In the genomic region with DNA sequence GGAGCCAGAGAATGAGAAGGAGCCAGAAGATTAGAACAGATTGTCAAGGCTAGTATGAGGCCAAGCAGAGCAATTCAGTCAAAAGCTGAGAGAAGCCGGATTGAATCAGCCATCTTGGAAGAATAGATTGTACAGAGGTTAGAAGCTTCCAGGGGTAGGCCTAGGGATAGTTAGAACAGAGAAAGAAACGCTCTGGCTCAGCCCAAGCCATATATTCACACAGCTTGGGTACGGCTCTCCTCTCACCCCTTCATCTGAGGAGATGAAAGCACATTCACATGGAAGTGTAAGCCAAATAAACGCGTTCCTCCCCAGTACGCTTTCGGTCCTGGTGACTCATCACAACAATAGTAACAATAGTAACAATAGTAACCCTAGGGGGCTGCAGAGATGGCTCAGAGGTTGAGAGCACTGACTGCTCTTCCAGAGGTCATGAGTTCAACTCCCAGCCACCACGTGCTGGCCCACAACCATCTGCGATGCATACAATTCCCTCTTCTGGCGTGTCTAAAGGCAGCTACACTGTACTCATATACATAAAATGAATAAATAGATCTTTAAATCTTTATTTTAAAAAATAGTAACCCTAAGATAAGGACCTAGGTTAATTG, we compare ENCODE assay signal across 8 mouse cellular contexts. TPM values are rescaled to one million over a fixed set of nuclear protein-coding genes. Genes with fewer than 3 reads are reported as not detected.
DNase-seq lines count a peak whose midpoint lies in the region; ATAC-seq and TF ChIP-seq lines count a peak whose summit lies in the region.

No protein-coding gene starts in this region.

- no peaks in the 10 kb centered on the region for H3K27me3 ChIP-seq in kidney, postnatal 0 days (ENCODE audit: insufficient read depth, low read length)
- no peaks in the 10 kb centered on the region for H3K27me3 ChIP-seq in hindbrain, embryonic 15.5 days
- no peaks in the 10 kb centered on the region for H3K27me3 ChIP-seq in midbrain, postnatal 0 days (ENCODE audit: insufficient read depth, low read length)

- H3K27ac ChIP-seq in kidney, postnatal 0 days = no peak overlapping the region; the same call in 1 of the 2 replicates
- H3K27ac ChIP-seq in brown adipose tissue, adult 24 weeks (replicated peaks; ENCODE audit: low read depth, low read length) = peak overlapping the region; percentile 15; the same call in 1 of the 2 replicates
- H3K27ac ChIP-seq in hindbrain, embryonic 15.5 days (replicated peaks) = peak overlapping the region; percentile 93
- no peak overlapping the region for H3K27ac ChIP-seq in midbrain, postnatal 0 days (ENCODE audit: low read depth, low read length)

- peak overlapping the region; percentile 83 for H3K4me2 ChIP-seq in kidney, postnatal 0 days (ENCODE audit: low read length)
- peak overlapping the region; percentile 90 for H3K4me2 ChIP-seq in hindbrain, embryonic 15.5 days
- H3K4me2 ChIP-seq in midbrain, postnatal 0 days (ENCODE audit: low read depth, low read length, poor library complexity, severe bottlenecking) = peak overlapping the region; percentile 82

- ATAC-seq in kidney, postnatal 0 days (replicated peaks; ENCODE audit: low FRiP score, low read depth) = no peak
- no peak for ATAC-seq in hindbrain, embryonic 15.5 days (ENCODE audit: low FRiP score, low read depth)
- ATAC-seq in midbrain, postnatal 0 days (ENCODE audit: low FRiP score) = no peak
- ATAC-seq in erythroid progenitor cell, adult 5-6 weeks (replicated peaks; ENCODE audit: low FRiP score, poor library complexity, severe bottlenecking) = no peak

- H3K4me3 ChIP-seq in kidney, postnatal 0 days (replicated peaks; ENCODE audit: low read depth, low read length) = peak overlapping the region; percentile 77
- peak overlapping the region; percentile 82; the same call in 1 of the 2 replicates for H3K4me3 ChIP-seq in brown adipose tissue, adult 24 weeks (ENCODE audit: insufficient read depth, low read depth, low read length)
- peak overlapping the region; percentile 78 for H3K4me3 ChIP-seq in hindbrain, embryonic 15.5 days
- H3K4me3 ChIP-seq in midbrain, postnatal 0 days (ENCODE audit: low read depth, low read length) = peak overlapping the region; percentile 75

- peak; percentile 18 for DNase-seq in kidney, postnatal 0 days (ENCODE audit: low spot score)
- DNase-seq in kidney, postnatal 14 days = no peak
- no peak for DNase-seq in midbrain, postnatal 0 days (ENCODE audit: low spot score)
- no peak for DNase-seq in spleen, postnatal 4 days (ENCODE audit: low spot score in 2 of 2)
- DNase-seq in gastrocnemius, postnatal 10 days = no peak

- TF ChIP-seq CTCF in kidney, postnatal 0 days (IDR thresholded peaks at IDR 0.05; ENCODE audit: low read depth) = no peak
- no peak for TF ChIP-seq CTCF in midbrain, postnatal 0 days (IDR thresholded peaks at IDR 0.05)

- peaks cover 15% of the 10 kb centered on the region; the same call in 1 of the 2 replicates for H3K36me3 ChIP-seq in kidney, postnatal 0 days (ENCODE audit: insufficient read depth, low read length)
- peaks cover 17% of the 10 kb centered on the region for H3K36me3 ChIP-seq in hindbrain, embryonic 15.5 days
- peaks cover 21% of the 10 kb centered on the region for H3K36me3 ChIP-seq in midbrain, postnatal 0 days (ENCODE audit: insufficient read depth, low read length)

- no peaks in the 10 kb centered on the region for H3K9me3 ChIP-seq in kidney, postnatal 0 days (replicated peaks; ENCODE audit: low read length)
- no peaks in the 10 kb centered on the region for H3K9me3 ChIP-seq in hindbrain, embryonic 15.5 days
- no peaks in the 10 kb centered on the region for H3K9me3 ChIP-seq in midbrain, postnatal 0 days (ENCODE audit: low read length)

- H3K9ac ChIP-seq in kidney, postnatal 0 days (ENCODE audit: low read depth, low read length) = 0 out of 2 replicates have a peak overlapping the region, but pooled peaks have one; percentile 31
- peak overlapping the region; percentile 83 for H3K9ac ChIP-seq in hindbrain, embryonic 15.5 days
- H3K9ac ChIP-seq in midbrain, postnatal 0 days (replicated peaks; ENCODE audit: low read length, poor library complexity, severe bottlenecking) = peak overlapping the region; percentile 78

- WGBS in kidney, postnatal 0 days = 26% methylated on average over 10 of the region's 10 CpGs
- 13% methylated on average over 10 of the region's 10 CpGs for WGBS in hindbrain, embryonic 15.5 days
- 21% methylated on average over 10 of the region's 10 CpGs for WGBS in midbrain, postnatal 0 days

- peaks cover 7% of the 10 kb centered on the region for H3K4me1 ChIP-seq in kidney, postnatal 0 days (replicated peaks; ENCODE audit: insufficient read depth, low read length)
- peaks cover 2% of the 10 kb centered on the region; the same call in 1 of the 2 replicates for H3K4me1 ChIP-seq in brown adipose tissue, adult 24 weeks (ENCODE audit: control insufficient read depth, insufficient read depth, insufficient read length, low read length)
- peaks cover 37% of the 10 kb centered on the region for H3K4me1 ChIP-seq in hindbrain, embryonic 15.5 days (replicated peaks)
- H3K4me1 ChIP-seq in midbrain, postnatal 0 days (ENCODE audit: insufficient read depth, low read length) = peaks cover 7% of the 10 kb centered on the region; the same call in 1 of the 2 replicates

RNA-seq across cellular contexts. Expression of a gene that starts 0.7 kb away (rescaled TPM):
- polyA plus RNA-seq in kidney, postnatal 0 days (2015; fragmentation: Nextera tagmentation; extraction: Ambion mirVana) = 140 and 145 TPM in 2 replicates
- 40.0 and 49.0 TPM in 2 replicates for polyA plus RNA-seq in brown adipose tissue, adult 24 weeks (2012; ENCODE audit: insufficient read depth, insufficient read length, missing spikeins)
- 139 and 143 TPM in 2 replicates for polyA plus RNA-seq in hindbrain, embryonic 15.5 days (2015; fragmentation: Nextera tagmentation; extraction: Ambion mirVana)
- 50.2 and 160 TPM in 2 replicates for total RNA-seq in midbrain, postnatal 0 days (2014; rRNA removed)
- polyA plus RNA-seq in midbrain, postnatal 0 days (2015; fragmentation: Nextera tagmentation; extraction: Ambion mirVana) = 143 and 146 TPM in 2 replicates
- 9.2 and 21.3 TPM in 2 replicates for total RNA-seq in erythroid progenitor cell, adult 5-6 weeks (2015; ENCODE audit: low replicate concordance)
- total RNA-seq in erythroid progenitor cell, adult 5-6 weeks (2017; ENCODE audit: low replicate concordance) = 5.1 and 46.8 TPM in 2 replicates
- total RNA-seq in gastrocnemius, postnatal 10 days (2021) = 10 to 100 TPM; 53.6 to 54.4 TPM

RNA-seq across cellular contexts. Expression of a gene that starts 1.0 kb away (rescaled TPM):
- 7.1 and 9.0 TPM in 2 replicates for polyA plus RNA-seq in kidney, postnatal 0 days (2015; fragmentation: Nextera tagmentation; extraction: Ambion mirVana)
- polyA plus RNA-seq in brown adipose tissue, adult 24 weeks (2012; ENCODE audit: insufficient read depth, insufficient read length, missing spikeins) = 4.0 and 5.8 TPM in 2 replicates
- polyA plus RNA-seq in hindbrain, embryonic 15.5 days (2015; fragmentation: Nextera tagmentation; extraction: Ambion mirVana) = 16.2 and 16.7 TPM in 2 replicates
- 21.7 and 25.0 TPM in 2 replicates for total RNA-seq in midbrain, postnatal 0 days (2014; rRNA removed)
- polyA plus RNA-seq in midbrain, postnatal 0 days (2015; fragmentation: Nextera tagmentation; extraction: Ambion mirVana) = 10.9 and 11.1 TPM in 2 replicates
- total RNA-seq in erythroid progenitor cell, adult 5-6 weeks (2015; ENCODE audit: low replicate concordance) = 0.84 and 1.4 TPM in 2 replicates
- total RNA-seq in erythroid progenitor cell, adult 5-6 weeks (2017; ENCODE audit: low replicate concordance) = 1.9 and 3.2 TPM in 2 replicates
- total RNA-seq in gastrocnemius, postnatal 10 days (2021) = 1 to 10 TPM; 4.2 to 6.1 TPM

RNA-seq across cellular contexts. Expression of a gene that starts 13.0 kb away (rescaled TPM):
- 13.1 and 14.6 TPM in 2 replicates for polyA plus RNA-seq in kidney, postnatal 0 days (2015; fragmentation: Nextera tagmentation; extraction: Ambion mirVana)
- polyA plus RNA-seq in brown adipose tissue, adult 24 weeks (2012; ENCODE audit: insufficient read depth, insufficient read length, missing spikeins) = 8.5 and 10.0 TPM in 2 replicates
- 104 and 108 TPM in 2 replicates for polyA plus RNA-seq in hindbrain, embryonic 15.5 days (2015; fragmentation: Nextera tagmentation; extraction: Ambion mirVana)
- total RNA-seq in midbrain, postnatal 0 days (2014; rRNA removed) = 87.1 and 98.9 TPM in 2 replicates
- 93.4 and 105 TPM in 2 replicates for polyA plus RNA-seq in midbrain, postnatal 0 days (2015; fragmentation: Nextera tagmentation; extraction: Ambion mirVana)
- total RNA-seq in erythroid progenitor cell, adult 5-6 weeks (2015; ENCODE audit: low replicate concordance) = 103 and 171 TPM in 2 replicates
- total RNA-seq in erythroid progenitor cell, adult 5-6 weeks (2017; ENCODE audit: low replicate concordance) = 101 and 106 TPM in 2 replicates
- 1 to 10 TPM; 5.0 to 7.0 TPM for total RNA-seq in gastrocnemius, postnatal 10 days (2021)

RNA-seq across cellular contexts. Expression of a gene that starts 18.3 kb away (rescaled TPM):
- polyA plus RNA-seq in kidney, postnatal 0 days (2015; fragmentation: Nextera tagmentation; extraction: Ambion mirVana) = 13.4 and 17.3 TPM in 2 replicates
- 40.9 and 98.4 TPM in 2 replicates for polyA plus RNA-seq in brown adipose tissue, adult 24 weeks (2012; ENCODE audit: insufficient read depth, insufficient read length, missing spikeins)
- 7.3 and 10.5 TPM in 2 replicates for polyA plus RNA-seq in hindbrain, embryonic 15.5 days (2015; fragmentation: Nextera tagmentation; extraction: Ambion mirVana)
- 18.4 and 21.1 TPM in 2 replicates for total RNA-seq in midbrain, postnatal 0 days (2014; rRNA removed)
- polyA plus RNA-seq in midbrain, postnatal 0 days (2015; fragmentation: Nextera tagmentation; extraction: Ambion mirVana) = 17.5 and 18.8 TPM in 2 replicates
- total RNA-seq in erythroid progenitor cell, adult 5-6 weeks (2015; ENCODE audit: low replicate concordance) = 4.0 TPM in 1 of 2 replicates, not detected in the other
- total RNA-seq in erythroid progenitor cell, adult 5-6 weeks (2017; ENCODE audit: low replicate concordance) = 6.4 TPM in 1 of 2 replicates, not detected in the other
- 10 to 100 TPM; 13.8 to 24.7 TPM for total RNA-seq in gastrocnemius, postnatal 10 days (2021)

RNA-seq across cellular contexts. Expression of a gene that starts 45.4 kb away (rescaled TPM):
- polyA plus RNA-seq in kidney, postnatal 0 days (2015; fragmentation: Nextera tagmentation; extraction: Ambion mirVana) = 37.8 and 38.6 TPM in 2 replicates
- polyA plus RNA-seq in brown adipose tissue, adult 24 weeks (2012; ENCODE audit: insufficient read depth, insufficient read length, missing spikeins) = 18.3 and 20.6 TPM in 2 replicates
- 58.7 and 61.0 TPM in 2 replicates for polyA plus RNA-seq in hindbrain, embryonic 15.5 days (2015; fragmentation: Nextera tagmentation; extraction: Ambion mirVana)
- total RNA-seq in midbrain, postnatal 0 days (2014; rRNA removed) = 44.4 and 46.6 TPM in 2 replicates
- polyA plus RNA-seq in midbrain, postnatal 0 days (2015; fragmentation: Nextera tagmentation; extraction: Ambion mirVana) = 48.0 and 56.0 TPM in 2 replicates
- total RNA-seq in erythroid progenitor cell, adult 5-6 weeks (2015; ENCODE audit: low replicate concordance) = 36.8 and 54.1 TPM in 2 replicates
- 0.83 and 10.9 TPM in 2 replicates for total RNA-seq in erythroid progenitor cell, adult 5-6 weeks (2017; ENCODE audit: low replicate concordance)
- 10 to 100 TPM; 21.9 to 22.9 TPM for total RNA-seq in gastrocnemius, postnatal 10 days (2021)

Comparison
In these comparisons a context has a peak if more than half of its experiments do, and no peak if none do; other contexts are left out.
1. H3K27ac ChIP-seq: peak in brown adipose tissue, adult 24 weeks (single experiment) and hindbrain, embryonic 15.5 days (single experiment); none in kidney, postnatal 0 days (single experiment) and midbrain, postnatal 0 days (single experiment).
2. H3K9ac ChIP-seq: peak in every context shown above with its lines; median percentile 83 in hindbrain, embryonic 15.5 days; 78 in midbrain, postnatal 0 days; 31 in kidney, postnatal 0 days.
3. Peak in every context shown above with its lines, with median percentiles within 50 percentile points of each other: H3K4me2 ChIP-seq and H3K4me3 ChIP-seq.